Mouse (Mus musculus): ENCODE data around the gene Slc13a2. TPM values are rescaled to one million over a fixed set of nuclear protein-coding genes. Genes with fewer than 3 reads are reported as not detected.
A peak's percentile ranks its signal among the peaks of the same experiment; 100 is the strongest.

Slc13a2 gene
- polyA plus RNA-seq, 1 experiment from 2014 or later = not detected

DNA sequence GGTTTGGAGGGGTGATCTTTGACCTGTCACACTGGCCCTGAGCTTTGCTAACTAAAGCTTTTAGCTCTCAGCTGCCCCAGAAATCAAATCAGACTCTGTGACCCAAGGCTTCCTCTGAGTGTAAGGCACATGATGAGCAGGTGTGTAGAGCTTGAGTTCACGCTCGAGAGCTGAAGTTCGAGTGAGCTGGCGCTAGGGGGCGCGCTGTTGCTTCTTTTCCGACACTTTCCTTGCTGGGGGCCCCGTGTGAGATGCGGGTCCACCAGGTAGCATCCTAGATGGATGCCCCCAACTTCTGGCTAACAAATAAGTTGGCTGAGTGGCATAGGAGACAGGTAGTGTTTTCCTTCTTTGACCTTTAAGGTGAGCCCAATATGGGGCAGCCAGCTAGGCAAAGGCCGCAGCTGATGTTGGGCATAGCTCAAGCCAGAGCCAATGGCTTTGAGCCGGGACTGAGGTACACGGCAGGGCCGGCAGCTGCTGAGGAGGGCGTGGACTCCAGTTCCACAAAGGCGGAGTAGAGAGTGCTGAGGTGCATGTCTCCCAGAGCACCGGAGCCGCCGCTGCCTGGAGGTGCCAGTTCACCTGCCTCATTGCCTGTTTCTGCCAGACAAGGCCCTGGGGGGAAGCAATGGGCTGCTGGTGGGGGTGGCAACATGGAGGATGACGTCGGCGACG lies 63.5 kb downstream of the Slc13a2 start:
- Histone ChIP-seq H3K27me3 (ENCODE audit: insufficient read depth, poor library complexity, severe bottlenecking) (peaks cover 11% of the 10 kb centered on the region; the same call in 1 of the 2 replicates), H3K4me3 (no peak overlapping the region), H3K36me3 (no peaks in the 10 kb centered on the region), H3K4me1 (replicated peaks) (peaks cover 20% of the 10 kb centered on the region), H3K27ac (no peak overlapping the region), H3K9me3 (no peaks in the 10 kb centered on the region)
- DNase-seq (ENCODE audit: low spot score) = peak; percentile 36
- 13% methylated on average over 22 of the region's 22 CpGs for WGBS

DNA sequence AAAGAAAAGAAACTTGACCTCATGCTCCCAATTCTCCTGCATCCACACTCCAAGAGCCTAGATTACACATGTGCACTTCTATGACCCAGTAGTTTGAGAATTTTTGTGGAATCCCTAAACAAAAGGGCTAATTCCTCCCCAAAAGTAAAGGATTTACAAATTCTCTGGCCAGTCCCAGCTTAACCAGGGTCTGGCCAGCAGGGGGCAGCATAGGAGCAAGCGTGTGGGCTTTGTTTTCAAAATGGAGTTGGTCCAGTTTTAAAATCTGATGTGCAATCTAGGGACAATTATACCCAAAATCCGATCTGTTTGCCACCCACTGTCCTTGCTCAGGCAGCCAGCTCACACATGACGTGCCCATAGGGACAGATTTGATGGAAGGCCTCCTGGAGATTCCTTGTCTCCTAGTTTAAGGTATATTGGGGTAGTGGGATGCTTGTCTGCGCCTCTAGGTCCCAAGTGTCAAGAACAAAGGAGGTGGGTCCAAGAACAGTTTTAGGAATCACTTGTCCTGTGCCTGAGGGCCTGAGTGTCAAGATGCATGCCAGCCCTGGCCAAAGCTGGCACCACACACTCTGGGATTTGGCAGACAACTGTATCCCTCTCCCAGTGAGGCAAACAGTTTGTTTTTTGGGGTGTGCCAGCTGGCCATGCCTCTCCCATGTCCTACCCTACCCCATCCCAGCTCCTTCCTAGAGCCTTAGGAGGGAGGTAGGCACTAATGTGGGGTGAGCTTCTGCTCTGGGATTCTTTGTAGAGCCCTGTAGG lies 66.4 kb downstream of the Slc13a2 start:
- Histone ChIP-seq H3K4me3 (no peak overlapping the region), H3K9me3 (no peaks in the 10 kb centered on the region), H3K36me3 (no peaks in the 10 kb centered on the region), H3K27ac (peak overlapping the region; percentile 36; the same call in 1 of the 2 replicates), H3K27me3 (ENCODE audit: insufficient read depth, poor library complexity, severe bottlenecking) (peaks cover 11% of the 10 kb centered on the region; the same call in 1 of the 2 replicates), H3K4me1 (replicated peaks) (peaks cover 14% of the 10 kb centered on the region; the same call in 1 of the 2 replicates)
- WGBS = 31% methylated on average over 4 of the region's 4 CpGs
- DNase-seq (ENCODE audit: low spot score) = peak; percentile 81

DNA sequence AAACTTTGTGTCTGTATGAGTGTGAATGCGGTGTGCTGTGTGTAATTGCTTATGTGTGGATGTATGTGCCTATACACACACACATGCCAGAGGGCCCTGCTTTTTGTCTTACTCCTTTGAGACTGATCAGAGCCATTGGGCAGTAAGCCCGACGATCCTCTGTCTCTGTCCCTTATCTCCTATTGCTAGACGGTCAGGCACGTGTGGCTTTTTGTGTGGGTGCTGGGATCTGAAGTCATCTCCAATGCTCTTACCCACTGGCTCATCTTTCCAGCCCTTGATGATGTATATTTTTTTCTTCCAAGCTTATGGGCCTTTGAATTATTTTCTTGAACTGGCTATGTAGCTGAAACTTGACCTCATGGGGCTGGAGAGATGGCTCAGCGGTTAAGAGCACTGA lies 67.1 kb downstream of the Slc13a2 start:
- peaks cover 11% of the 10 kb centered on the region; the same call in 1 of the 2 replicates for H3K27me3 ChIP-seq (ENCODE audit: insufficient read depth, poor library complexity, severe bottlenecking)
- H3K4me3 ChIP-seq = no peak overlapping the region
- no peaks in the 10 kb centered on the region for H3K9me3 ChIP-seq
- H3K27ac ChIP-seq = no peak overlapping the region
- H3K4me1 ChIP-seq (replicated peaks) = peaks cover 7% of the 10 kb centered on the region; the same call in 1 of the 2 replicates
- H3K36me3 ChIP-seq = 0 out of 2 replicates have a peak, but pooled peaks cover 3% of the 10 kb centered on the region
- WGBS = 90% methylated on average over 6 of the region's 6 CpGs
- DNase-seq (ENCODE audit: low spot score) = no peak

DNA sequence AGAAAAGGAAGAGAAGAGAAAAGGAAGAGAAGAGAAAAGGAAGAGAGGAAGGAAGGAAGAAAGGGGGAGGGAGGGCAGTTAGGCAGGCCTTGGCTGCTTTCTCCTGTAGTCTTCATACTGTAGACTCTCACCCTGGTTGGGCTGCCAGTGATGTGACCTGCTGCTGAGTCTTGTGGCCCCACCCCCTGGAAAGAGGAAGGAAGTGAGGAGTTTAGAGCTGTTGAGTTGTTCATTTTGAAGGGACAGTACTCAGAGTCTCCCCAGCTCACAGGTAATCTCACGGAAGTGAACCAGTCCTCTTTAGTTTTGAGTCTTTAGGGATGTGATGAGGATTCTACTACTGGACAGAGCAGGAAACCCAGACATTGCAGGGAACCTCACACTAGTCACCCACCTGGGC lies 68.9 kb downstream of the Slc13a2 start:
- WGBS = 95% methylated on average over 1 of the region's 1 CpGs
- Histone ChIP-seq H3K4me1 (replicated peaks) (peaks cover 12% of the 10 kb centered on the region), H3K27ac (no peak overlapping the region), H3K9me3 (no peaks in the 10 kb centered on the region), H3K27me3 (ENCODE audit: insufficient read depth, poor library complexity, severe bottlenecking) (no peaks in the 10 kb centered on the region), H3K36me3 (peaks cover 22% of the 10 kb centered on the region), H3K4me3 (no peak overlapping the region)
- no peak for DNase-seq (ENCODE audit: low spot score)

DNA sequence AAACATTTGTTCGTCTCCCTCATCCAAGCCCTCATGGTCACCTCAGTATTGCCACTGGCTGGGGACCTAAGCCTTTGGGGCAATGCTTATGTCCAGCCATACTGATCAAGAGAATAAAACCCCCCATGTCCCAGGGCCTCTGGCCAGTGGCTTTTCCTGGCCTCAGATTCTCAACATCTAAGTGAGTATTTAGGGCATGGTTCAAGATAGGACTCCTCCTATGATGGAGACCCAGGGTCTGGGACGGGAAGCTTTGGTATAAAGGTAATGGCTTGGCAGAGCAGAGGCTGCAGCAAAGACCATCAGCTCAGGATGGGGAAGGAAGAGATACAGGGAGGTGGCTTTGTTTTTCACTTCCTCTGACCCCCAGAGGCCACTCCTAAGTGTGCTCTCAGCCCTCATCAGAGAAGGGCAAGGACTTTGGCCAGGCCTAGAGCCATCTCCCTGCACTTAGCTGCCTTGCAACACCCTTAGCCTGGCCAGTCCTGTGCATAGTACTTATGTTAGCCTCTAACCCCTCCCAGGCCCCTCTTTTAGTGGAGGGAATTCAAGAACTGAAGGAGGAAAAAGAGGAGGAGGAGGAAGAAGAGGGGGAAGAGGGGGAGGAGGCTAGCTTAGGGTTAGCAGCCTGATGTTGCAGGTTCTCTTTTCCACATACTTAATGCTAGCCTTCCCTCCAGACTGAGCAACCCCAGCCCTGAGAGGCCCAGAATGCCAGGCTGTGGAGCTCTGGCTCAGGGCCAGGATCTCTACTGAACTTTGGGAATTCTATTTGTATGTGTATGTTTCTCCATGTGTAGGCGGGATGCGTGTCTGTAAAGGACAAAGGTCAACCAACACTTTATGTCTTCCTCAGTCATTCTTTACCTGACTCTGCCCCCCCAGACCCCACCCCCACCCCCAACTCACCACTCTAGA lies 72.3 kb downstream of the Slc13a2 start:
- peaks cover 41% of the 10 kb centered on the region for H3K36me3 ChIP-seq
- peak overlapping the region; percentile 12; the same call in 1 of the 2 replicates for H3K27ac ChIP-seq
- peaks cover 44% of the 10 kb centered on the region for H3K4me1 ChIP-seq (replicated peaks)
- H3K27me3 ChIP-seq (ENCODE audit: insufficient read depth, poor library complexity, severe bottlenecking) = no peaks in the 10 kb centered on the region
- H3K9me3 ChIP-seq = no peaks in the 10 kb centered on the region
- 93% methylated on average over 4 of the region's 4 CpGs for WGBS
- no peak overlapping the region for H3K4me3 ChIP-seq
- no peak for DNase-seq (ENCODE audit: low spot score)

DNA sequence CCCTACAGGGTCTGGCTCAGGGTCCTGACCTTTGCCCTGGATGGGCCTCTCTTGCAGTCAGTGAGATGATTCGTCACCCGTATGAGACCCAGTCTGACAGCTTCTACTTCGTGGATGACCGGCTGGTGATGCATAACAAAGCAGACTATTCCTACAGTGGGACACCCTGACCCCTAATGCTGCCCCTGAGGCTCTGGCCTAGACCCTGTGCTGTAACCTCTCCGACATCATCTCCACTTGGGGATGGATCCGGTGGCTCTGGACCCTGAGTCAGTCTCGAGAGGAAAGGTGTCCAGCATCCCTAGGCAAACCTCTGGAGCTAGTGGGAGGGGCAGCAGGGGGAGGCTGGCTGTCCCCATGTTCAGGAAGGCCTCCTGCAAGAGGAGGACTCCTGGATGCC lies 73.5 kb downstream of the Slc13a2 start:
- Histone ChIP-seq H3K27ac (no peak overlapping the region), H3K4me3 (no peak overlapping the region), H3K36me3 (peaks cover 41% of the 10 kb centered on the region), H3K4me1 (replicated peaks) (peaks cover 55% of the 10 kb centered on the region), H3K9me3 (no peaks in the 10 kb centered on the region), H3K27me3 (ENCODE audit: insufficient read depth, poor library complexity, severe bottlenecking) (no peaks in the 10 kb centered on the region)
- WGBS = 36% methylated on average over 7 of the region's 7 CpGs
- no peak for DNase-seq (ENCODE audit: low spot score)

DNA sequence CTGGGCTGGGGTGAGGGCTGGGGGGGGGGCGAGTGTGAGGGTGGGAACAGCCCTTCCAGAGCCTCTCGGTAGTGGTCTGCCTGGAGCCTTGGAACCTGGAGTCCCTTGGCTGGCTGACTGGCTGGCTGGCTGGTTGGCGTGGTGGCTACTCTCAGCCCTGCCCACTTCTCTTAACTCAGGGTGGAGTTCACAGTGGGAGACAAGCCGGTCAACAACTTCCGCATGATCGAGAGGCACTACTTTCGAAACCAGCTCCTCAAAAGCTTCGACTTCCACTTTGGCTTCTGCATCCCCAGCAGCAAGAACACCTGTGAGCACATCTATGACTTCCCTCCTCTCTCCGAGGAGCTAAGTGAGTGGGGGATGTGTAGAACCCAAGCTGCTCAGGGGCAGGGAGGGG lies 74.1 kb downstream of the Slc13a2 start:
- H3K9me3 ChIP-seq = no peaks in the 10 kb centered on the region
- H3K36me3 ChIP-seq = peaks cover 41% of the 10 kb centered on the region
- WGBS = 76% methylated on average over 9 of the region's 9 CpGs
- peaks cover 61% of the 10 kb centered on the region for H3K4me1 ChIP-seq (replicated peaks)
- H3K4me3 ChIP-seq = no peak overlapping the region
- no peak for DNase-seq (ENCODE audit: low spot score)
- H3K27ac ChIP-seq = no peak overlapping the region
- H3K27me3 ChIP-seq (ENCODE audit: insufficient read depth, poor library complexity, severe bottlenecking) = no peaks in the 10 kb centered on the region

Other genes with a start within 250 kb of the Slc13a2 start
- 11.3 and 12.1 TPM in 2 replicates for gene Nek8, start 245.5 kb downstream of the Slc13a2 start, polyA plus RNA-seq (2016; fragmentation: Nextera tagmentation; extraction: Ambion mirVana)
- gene Tlcd1, start 245.5 kb downstream of the Slc13a2 start, polyA plus RNA-seq (2016; fragmentation: Nextera tagmentation; extraction: Ambion mirVana) = 7.0 and 8.9 TPM in 2 replicates
- gene Rpl23a, start 238.6 kb downstream of the Slc13a2 start, polyA plus RNA-seq (2016; fragmentation: Nextera tagmentation; extraction: Ambion mirVana) = 1,007 and 1,099 TPM in 2 replicates
- 71.8 and 80.5 TPM in 2 replicates for gene Rab34, start 233.8 kb downstream of the Slc13a2 start, polyA plus RNA-seq (2016; fragmentation: Nextera tagmentation; extraction: Ambion mirVana)
- gene Proca1, start 228.8 kb downstream of the Slc13a2 start, polyA plus RNA-seq (2016; fragmentation: Nextera tagmentation; extraction: Ambion mirVana) = 1.6 and 1.8 TPM in 2 replicates
- 53.6 and 63.8 TPM in 2 replicates for gene Sdf2, start 176.5 kb downstream of the Slc13a2 start, polyA plus RNA-seq (2016; fragmentation: Nextera tagmentation; extraction: Ambion mirVana)
- 35.0 and 36.3 TPM in 2 replicates for gene Supt6, start 176.2 kb downstream of the Slc13a2 start, polyA plus RNA-seq (2016; fragmentation: Nextera tagmentation; extraction: Ambion mirVana)
- 53.2 and 65.6 TPM in 2 replicates for gene 2610507B11Rik, start 160.5 kb downstream of the Slc13a2 start, polyA plus RNA-seq (2016; fragmentation: Nextera tagmentation; extraction: Ambion mirVana)
- gene BC030499, start 131.4 kb downstream of the Slc13a2 start, polyA plus RNA-seq (2016; fragmentation: Nextera tagmentation; extraction: Ambion mirVana) = 0.52 and 0.93 TPM in 2 replicates
- 53.2 and 62.7 TPM in 2 replicates for gene Spag5, start 120.7 kb downstream of the Slc13a2 start, polyA plus RNA-seq (2016; fragmentation: Nextera tagmentation; extraction: Ambion mirVana)
- 2.5 and 3.1 TPM in 2 replicates for gene Aldoc, start 99.2 kb downstream of the Slc13a2 start, polyA plus RNA-seq (2016; fragmentation: Nextera tagmentation; extraction: Ambion mirVana)
- gene Pigs, start 93.8 kb downstream of the Slc13a2 start, polyA plus RNA-seq (2016; fragmentation: Nextera tagmentation; extraction: Ambion mirVana) = 74.6 and 82.9 TPM in 2 replicates
- 59.1 and 76.7 TPM in 2 replicates for gene Unc119, start 78.7 kb downstream of the Slc13a2 start, polyA plus RNA-seq (2016; fragmentation: Nextera tagmentation; extraction: Ambion mirVana)
- not detected in 2 replicates for gene Foxn1, start 35.7 kb downstream of the Slc13a2 start, polyA plus RNA-seq (2016; fragmentation: Nextera tagmentation; extraction: Ambion mirVana)
- 20.2 and 21.1 TPM in 2 replicates for gene Slc46a1, start 43.5 kb upstream of the Slc13a2 start, polyA plus RNA-seq (2016; fragmentation: Nextera tagmentation; extraction: Ambion mirVana)
- gene Sarm1, start 75.5 kb upstream of the Slc13a2 start, polyA plus RNA-seq (2016; fragmentation: Nextera tagmentation; extraction: Ambion mirVana) = 11.2 and 20.8 TPM in 2 replicates
- 66.9 and 96.6 TPM in 2 replicates for gene Vtn, start 76.9 kb upstream of the Slc13a2 start, polyA plus RNA-seq (2016; fragmentation: Nextera tagmentation; extraction: Ambion mirVana)
- not detected in 2 replicates for gene Sebox, start 81.2 kb upstream of the Slc13a2 start, polyA plus RNA-seq (2016; fragmentation: Nextera tagmentation; extraction: Ambion mirVana)
- gene Tmem199, start 90.0 kb upstream of the Slc13a2 start, polyA plus RNA-seq (2016; fragmentation: Nextera tagmentation; extraction: Ambion mirVana) = 84.0 and 86.4 TPM in 2 replicates
- gene Poldip2, start 90.0 kb upstream of the Slc13a2 start, polyA plus RNA-seq (2016; fragmentation: Nextera tagmentation; extraction: Ambion mirVana) = 135 and 152 TPM in 2 replicates
- 70.4 and 81.6 TPM in 2 replicates for gene Tnfaip1, start 114.1 kb upstream of the Slc13a2 start, polyA plus RNA-seq (2016; fragmentation: Nextera tagmentation; extraction: Ambion mirVana)
- 89.2 and 94.2 TPM in 2 replicates for gene Ift20, start 114.1 kb upstream of the Slc13a2 start, polyA plus RNA-seq (2016; fragmentation: Nextera tagmentation; extraction: Ambion mirVana)
- 86.5 and 94.5 TPM in 2 replicates for gene Tmem97, start 128.6 kb upstream of the Slc13a2 start, polyA plus RNA-seq (2016; fragmentation: Nextera tagmentation; extraction: Ambion mirVana)

Measured in hindbrain, embryonic 10.5 days (tissue).